Mouse (Mus musculus) neural tube, embryonic 15.5 days (tissue): ENCODE data around the gene Mtfmt. TPM values are rescaled to one million over a fixed set of nuclear protein-coding genes. Genes with fewer than 3 reads are reported as not detected.

Experiments used
- ATAC-seq: fragments of 200-750 bp; cut with Nextera tagmentation; 2 replicates; pipeline ENCODE4 v1.8.0; 2017; ENCODE audit warnings: mild to moderate bottlenecking, moderate TSS enrichment, moderate library complexity; ENCODE audit not compliant: low FRiP score
- H3K27ac ChIP-seq: fragments of 300-500 bp; sonication (generic); replicated peaks from 2 replicates; pipeline ENCODE4 v1.5.1; 2015; ENCODE audit warnings: mild to moderate bottlenecking, inconsistent platforms
- H3K27me3 ChIP-seq: fragments of 300-500 bp; sonication (generic); replicated peaks from 2 replicates; pipeline ENCODE4 v1.6.1; 2015; ENCODE audit warnings: inconsistent platforms
- H3K36me3 ChIP-seq: fragments of 300-500 bp; sonication (generic); 2 replicates; pipeline ENCODE4 v1.6.1; 2015; ENCODE audit warnings: inconsistent platforms
- H3K4me1 ChIP-seq: fragments of 300-500 bp; sonication (generic); 2 replicates; pipeline ENCODE4 v1.6.1; 2015; ENCODE audit warnings: inconsistent platforms
- H3K4me2 ChIP-seq: fragments of 300-500 bp; sonication (generic); 2 replicates; pipeline ENCODE4 v1.6.1; 2015; ENCODE audit warnings: inconsistent platforms, mild to moderate bottlenecking, moderate library complexity
- H3K4me3 ChIP-seq: fragments of 300-500 bp; sonication (generic); replicated peaks from 2 replicates; pipeline ENCODE4 v1.5.1; 2015; ENCODE audit warnings: mild to moderate bottlenecking, inconsistent platforms
- H3K9ac ChIP-seq: fragments of 300-500 bp; sonication (generic); replicated peaks from 2 replicates; pipeline ENCODE4 v1.6.1; 2015; ENCODE audit warnings: mild to moderate bottlenecking, inconsistent platforms
- H3K9me3 ChIP-seq: fragments of 300-500 bp; sonication (generic); replicated peaks from 2 replicates; pipeline ENCODE4 v1.6.1; 2016; ENCODE audit warnings: inconsistent platforms
- WGBS: fragments of 180-500 bp; shearing (Covaris S2); methylation state at CpG from one replicate; pipeline ENCODE4 v1.1.7; 2015; ENCODE audit warnings: mixed read lengths; 5-methylcytosine and 5-hydroxymethylcytosine counted together
- polyA plus RNA-seq: library from polyadenylated mRNA; unstranded; fragments of >200 nt; fragmentation: Nextera tagmentation; extraction: Ambion mirVana; gene quantifications from 2 replicates; pipeline ENCODE4 v1.2.1, GENCODE M21; 2015

The Mtfmt gene
- 22.5 and 23.0 TPM in 2 replicates for polyA plus RNA-seq

DNA sequence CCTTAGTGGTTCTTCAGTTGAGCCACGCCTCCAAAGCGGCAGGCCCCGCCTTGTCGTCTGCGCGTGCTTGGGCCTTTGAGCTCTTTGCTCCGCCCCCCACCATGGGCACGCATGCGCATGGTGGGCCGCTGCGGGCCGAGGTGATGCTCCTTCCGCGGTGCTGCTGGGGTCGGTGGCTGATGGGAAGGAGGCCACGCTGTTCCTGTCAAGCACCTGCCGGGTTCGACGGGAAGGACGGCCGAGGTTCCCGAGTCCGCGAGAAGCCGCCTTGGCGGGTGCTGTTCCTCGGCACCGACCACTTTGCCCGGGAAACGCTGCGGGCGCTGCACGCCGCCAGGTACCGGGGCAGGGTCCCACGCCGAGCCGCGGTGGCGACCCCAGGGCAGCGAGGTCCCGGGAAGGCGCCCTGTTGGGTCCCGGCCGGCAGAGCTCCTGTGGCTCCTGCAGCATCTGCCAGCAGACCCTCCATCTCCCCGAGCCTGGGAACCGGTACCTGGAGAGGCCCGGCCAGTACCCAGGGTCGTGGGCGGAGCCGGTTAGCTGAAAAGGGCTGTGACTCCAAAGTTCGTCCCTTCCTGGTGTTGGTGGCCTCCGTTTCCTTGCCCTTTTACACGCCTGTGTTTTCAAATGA lies at the start of gene Mtfmt:
Gene Mtfmt (plus strand): TSS at position 112 of the 631 bp plus-strand sequence.
- Histone ChIP-seq H3K36me3 (peaks cover 14% of the 10 kb centered on the region), H3K27ac (peak within 1 kb of the TSS; percentile 69), H3K9me3 (no peaks in the 10 kb centered on the region), H3K4me2 (peak within 1 kb of the TSS; percentile 71), H3K9ac (peak within 1 kb of the TSS; percentile 96), H3K4me1 (peaks cover 15% of the 10 kb centered on the region), H3K4me3 (peak within 1 kb of the TSS; percentile 99), H3K27me3 (no peaks in the 10 kb centered on the region)
- ATAC-seq = peak; percentile 93
- under 1% methylated on average over 54 of the region's 54 CpGs for WGBS

DNA sequence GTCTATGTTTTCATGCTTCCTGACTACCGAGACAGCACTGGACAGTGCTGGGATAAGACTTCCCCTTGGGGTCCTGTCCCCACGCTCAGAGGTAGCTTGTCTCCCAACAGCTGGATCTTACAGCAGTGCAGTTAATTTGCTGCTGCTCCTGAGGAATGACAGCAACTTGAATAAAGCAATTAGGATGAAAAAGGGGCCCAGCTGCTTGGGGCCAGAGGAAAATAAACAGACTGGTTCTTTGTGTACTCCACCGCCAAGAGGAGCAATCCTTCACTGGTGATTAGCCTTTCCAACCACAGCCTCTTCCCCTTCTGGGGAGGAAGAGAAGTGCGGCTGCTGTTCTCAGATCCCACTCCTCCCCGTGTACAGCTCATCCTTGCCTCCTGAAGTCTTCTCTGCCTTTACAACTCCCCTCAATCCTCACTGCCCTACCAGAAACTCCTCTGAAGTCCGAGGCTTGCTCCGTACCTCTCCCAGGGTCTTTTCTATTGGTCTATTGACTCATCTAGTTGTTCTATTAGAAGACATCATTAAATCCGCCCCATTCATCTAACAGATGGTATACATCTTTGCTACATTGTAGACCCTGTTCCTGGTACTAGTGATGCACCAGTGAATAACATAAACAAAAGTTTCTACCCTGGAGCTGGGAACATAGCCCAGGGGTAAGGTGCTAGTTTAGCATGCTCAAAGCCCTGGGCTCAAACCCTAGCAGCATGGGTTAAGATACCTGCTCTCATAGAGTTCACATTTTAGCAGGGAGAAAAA lies 49.0 kb upstream of the Mtfmt start:
- H3K9me3 ChIP-seq = no peaks in the 10 kb centered on the region
- ATAC-seq = no peak
- H3K4me1 ChIP-seq = peaks cover 17% of the 10 kb centered on the region
- no peak overlapping the region for H3K4me2 ChIP-seq
- no peaks in the 10 kb centered on the region for H3K36me3 ChIP-seq
- peaks cover 27% of the 10 kb centered on the region for H3K27me3 ChIP-seq
- H3K4me3 ChIP-seq = no peak overlapping the region
- no peak overlapping the region for H3K27ac ChIP-seq
- 16% methylated on average over 8 of the region's 8 CpGs for WGBS
- no peak overlapping the region for H3K9ac ChIP-seq

DNA sequence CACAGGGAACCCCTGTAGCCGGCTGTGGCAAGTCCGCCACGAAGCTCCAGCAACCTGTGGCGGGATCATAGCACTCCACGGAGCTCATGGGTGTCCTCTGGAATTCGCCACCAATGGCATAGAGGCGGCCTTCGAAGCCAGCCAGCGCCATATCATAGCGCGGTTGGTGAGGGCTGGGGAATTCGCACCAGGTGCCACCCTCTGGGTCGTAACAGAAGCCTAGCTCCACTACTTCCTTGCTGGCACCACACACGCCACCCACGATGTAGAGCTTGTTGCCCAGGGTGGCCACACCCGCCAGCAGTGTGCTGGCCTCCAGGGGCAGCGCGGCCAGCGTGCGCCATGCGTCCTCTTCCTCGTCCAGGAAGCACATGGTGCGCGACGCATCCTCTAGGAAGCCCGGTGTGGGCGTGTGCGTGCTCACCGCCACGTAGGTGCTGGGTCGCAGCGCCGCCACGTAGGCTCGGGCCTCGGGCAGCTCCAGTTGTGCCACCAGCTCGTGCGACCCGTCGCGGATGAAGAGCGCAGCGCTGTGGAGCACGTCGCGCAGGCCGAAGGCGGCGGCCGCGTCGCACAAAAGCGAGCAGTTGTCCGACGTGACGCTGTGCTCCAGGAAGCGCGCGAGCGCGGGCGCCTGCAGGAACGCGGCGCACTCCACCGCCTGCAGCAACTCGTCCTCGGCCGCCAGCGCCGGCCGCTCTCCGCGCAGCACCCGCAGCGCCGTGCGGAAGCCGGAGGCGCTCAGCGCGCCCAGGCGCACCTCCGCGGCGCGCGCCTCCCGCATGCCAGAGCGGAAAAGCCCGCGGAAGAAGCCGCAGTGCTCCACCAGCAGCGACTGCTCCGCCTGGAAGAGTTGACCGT lies 44.6 kb upstream of the Mtfmt start:
- Histone ChIP-seq H3K9me3 (no peaks in the 10 kb centered on the region), H3K4me2 (peak overlapping the region; percentile 60), H3K4me1 (peaks cover 15% of the 10 kb centered on the region), H3K27me3 (peaks cover 46% of the 10 kb centered on the region), H3K4me3 (peak overlapping the region; percentile 42), H3K9ac (peak overlapping the region; percentile 31; the same call in 1 of the 2 replicates), H3K36me3 (no peaks in the 10 kb centered on the region), H3K27ac (no peak overlapping the region)
- WGBS = 17% methylated on average over 96 of the region's 96 CpGs
- peak; percentile 50 for ATAC-seq

DNA sequence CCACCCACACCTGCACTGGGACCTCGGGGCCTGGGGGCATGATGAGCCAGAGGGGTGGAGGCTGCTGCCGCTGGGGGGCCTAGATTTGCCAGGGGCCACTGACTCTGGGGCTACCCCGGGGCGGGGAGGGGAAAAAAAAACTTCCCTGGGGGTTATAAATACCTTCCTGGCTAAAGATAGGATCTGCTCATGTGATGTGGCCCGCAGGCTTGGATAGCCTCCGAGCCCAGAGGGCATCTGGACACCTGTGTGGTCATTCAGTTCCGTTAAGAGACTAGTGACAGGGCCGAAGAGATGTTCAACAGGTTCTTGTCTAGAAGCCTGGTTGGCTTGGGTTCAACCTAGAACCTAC lies 44.0 kb upstream of the Mtfmt start, which contains the start of gene Kbtbd13:
Gene Kbtbd13 (minus strand): TSS at position 40 of the 352 bp plus-strand sequence.
- no peak for ATAC-seq
- Histone ChIP-seq H3K9ac (peak within 1 kb of the TSS; percentile 31; the same call in 1 of the 2 replicates), H3K27me3 (peaks cover 46% of the 10 kb centered on the region), H3K27ac (no peak within 1 kb of the TSS), H3K4me3 (peak within 1 kb of the TSS; percentile 42), H3K9me3 (no peaks in the 10 kb centered on the region), H3K4me2 (peak within 1 kb of the TSS; percentile 60), H3K36me3 (no peaks in the 10 kb centered on the region), H3K4me1 (peaks cover 10% of the 10 kb centered on the region)
- 50% methylated on average over 8 of the region's 8 CpGs for WGBS

DNA sequence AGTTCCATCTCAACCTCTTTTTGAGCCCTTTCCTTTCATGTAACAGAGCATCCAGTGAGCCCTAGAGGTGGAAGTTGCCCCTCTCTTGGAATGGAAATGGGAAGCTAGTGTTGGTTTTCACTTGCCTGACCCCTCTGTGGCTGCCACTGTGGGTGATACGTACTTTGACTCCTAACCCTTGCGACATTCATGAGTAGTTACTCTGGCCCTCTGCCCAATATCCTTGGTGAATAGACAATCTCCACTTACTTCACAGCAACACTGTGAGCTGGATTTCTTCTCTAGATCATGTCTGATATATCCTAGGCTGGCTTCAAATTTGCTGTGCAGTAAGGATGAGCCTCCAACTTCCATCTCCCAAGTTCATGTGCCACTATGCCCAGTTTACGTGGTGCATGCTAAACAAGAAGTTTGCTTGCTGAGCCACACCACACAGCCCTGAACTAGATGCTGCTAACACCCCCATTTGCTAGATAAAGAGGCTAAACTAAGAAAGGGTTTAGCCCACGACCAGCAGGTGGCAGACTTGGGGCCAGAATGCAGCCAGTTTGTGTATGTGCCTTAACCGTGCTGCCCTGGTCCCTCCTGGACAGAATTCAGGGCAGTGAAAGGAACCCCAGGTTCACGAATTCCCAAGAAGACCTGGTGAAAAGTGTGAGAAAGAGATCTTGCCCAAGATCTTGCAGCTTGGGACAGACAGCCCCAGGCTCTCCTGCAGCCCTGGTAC lies 42.8 kb upstream of the Mtfmt start:
- Histone ChIP-seq H3K27me3 (peaks cover 48% of the 10 kb centered on the region), H3K4me2 (no peak overlapping the region), H3K4me1 (peaks cover 10% of the 10 kb centered on the region), H3K4me3 (no peak overlapping the region), H3K36me3 (no peaks in the 10 kb centered on the region), H3K9ac (no peak overlapping the region), H3K9me3 (no peaks in the 10 kb centered on the region), H3K27ac (no peak overlapping the region)
- no peak for ATAC-seq
- 28% methylated on average over 6 of the region's 6 CpGs for WGBS

DNA sequence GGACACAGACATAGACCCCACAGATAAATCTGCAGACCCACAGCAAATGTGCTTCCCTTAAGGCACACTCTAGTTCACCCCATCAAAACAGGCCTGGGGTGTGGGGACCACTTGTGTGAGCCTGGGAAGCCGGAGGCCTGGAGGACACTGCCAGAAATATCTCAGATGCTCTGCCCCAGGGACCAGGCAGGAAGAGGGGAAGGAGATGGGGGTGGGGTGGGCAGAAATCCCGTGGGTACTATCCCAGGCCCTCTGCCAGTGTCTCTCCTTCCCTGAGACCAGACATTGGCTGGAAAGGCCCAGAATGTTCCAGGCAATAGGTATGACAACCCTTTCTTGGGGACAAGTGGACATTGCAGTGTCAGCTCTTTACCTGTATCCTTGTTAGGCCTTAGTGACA lies 42.0 kb upstream of the Mtfmt start:
- Histone ChIP-seq H3K36me3 (no peaks in the 10 kb centered on the region), H3K9me3 (no peaks in the 10 kb centered on the region), H3K4me2 (no peak overlapping the region), H3K4me3 (no peak overlapping the region), H3K27me3 (peaks cover 48% of the 10 kb centered on the region), H3K27ac (no peak overlapping the region), H3K4me1 (peaks cover 18% of the 10 kb centered on the region), H3K9ac (no peak overlapping the region)
- 44% methylated on average over 2 of the region's 2 CpGs for WGBS
- no peak for ATAC-seq

DNA sequence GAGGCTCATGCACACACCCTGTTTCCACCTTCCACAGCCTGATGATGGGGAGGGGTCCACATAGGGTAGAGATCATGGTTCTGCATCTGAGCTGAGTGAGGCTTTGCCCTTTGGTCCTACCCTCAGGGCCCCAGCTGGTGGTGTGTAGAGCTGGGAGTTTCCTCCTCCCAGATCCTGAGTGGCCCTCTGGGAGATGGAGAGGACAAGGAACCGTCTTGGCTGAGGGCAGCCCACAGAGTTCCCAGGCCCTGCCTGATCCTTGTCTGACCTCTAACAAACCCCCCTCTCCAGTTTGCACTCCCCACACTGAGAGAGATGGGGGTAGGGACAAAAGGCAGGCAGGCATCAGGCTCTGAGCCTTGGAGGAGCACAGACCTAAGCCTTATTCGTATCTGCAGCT lies 41.2 kb upstream of the Mtfmt start:
- Histone ChIP-seq H3K4me3 (no peak overlapping the region), H3K9ac (no peak overlapping the region), H3K27me3 (peaks cover 43% of the 10 kb centered on the region), H3K36me3 (no peaks in the 10 kb centered on the region), H3K4me1 (peaks cover 21% of the 10 kb centered on the region), H3K4me2 (no peak overlapping the region), H3K27ac (no peak overlapping the region), H3K9me3 (no peaks in the 10 kb centered on the region)
- 73% methylated on average over 2 of the region's 2 CpGs for WGBS
- no peak for ATAC-seq

DNA sequence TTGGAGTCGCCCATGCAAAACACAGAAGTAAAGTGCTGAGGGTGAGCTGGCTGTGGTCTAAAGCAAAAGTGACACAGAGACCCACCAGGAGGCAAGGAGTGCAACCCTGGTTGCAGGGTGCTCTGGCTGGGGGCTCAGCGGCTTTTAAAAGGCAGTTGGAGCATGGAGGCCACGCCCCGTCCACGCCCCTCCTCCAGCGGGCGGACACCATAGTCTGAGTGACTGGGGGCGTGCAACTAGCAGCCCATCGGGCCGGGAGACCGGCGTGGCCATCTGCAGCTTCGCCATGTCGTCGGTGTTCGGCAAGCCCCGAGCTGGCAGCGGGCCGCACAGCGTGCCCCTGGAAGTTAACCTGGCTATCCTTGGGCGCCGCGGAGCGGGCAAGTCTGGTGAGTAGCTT lies 37.3 kb upstream of the Mtfmt start, which contains the start of gene Rasl12:
Gene Rasl12 (plus strand): TSS at position 228 of the 400 bp plus-strand sequence.
- under 1% methylated on average over 22 of the region's 24 CpGs for whole genome bisulfite sequencing

DNA sequence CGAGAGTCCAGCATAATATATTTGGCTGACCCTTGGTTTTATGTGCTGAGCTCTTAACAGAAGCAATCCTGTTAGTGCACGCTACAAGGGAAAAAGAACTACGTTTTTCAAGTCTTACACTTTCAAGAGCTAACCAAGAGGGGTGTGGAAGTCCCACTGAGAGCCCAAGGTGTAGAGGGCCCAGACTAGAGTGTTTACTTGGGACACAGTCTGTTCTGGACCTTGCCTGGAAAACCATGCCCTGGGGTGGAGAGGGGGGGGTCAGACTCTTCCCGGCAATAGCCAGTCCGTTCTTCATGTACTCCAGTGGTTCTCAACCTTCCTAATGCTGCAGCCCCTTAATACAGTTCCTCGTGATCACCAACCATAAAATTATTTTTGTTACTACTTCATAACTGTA lies 35.6 kb upstream of the Mtfmt start:
- Histone ChIP-seq H3K4me2 (no peak overlapping the region), H3K36me3 (no peaks in the 10 kb centered on the region), H3K9me3 (no peaks in the 10 kb centered on the region), H3K27me3 (0 out of 2 replicates have a peak, but pooled peaks cover 2% of the 10 kb centered on the region), H3K4me3 (no peak overlapping the region), H3K27ac (no peak overlapping the region), H3K4me1 (peaks cover 14% of the 10 kb centered on the region), H3K9ac (no peak overlapping the region)
- ATAC-seq = no peak
- 91% methylated on average over 6 of the region's 6 CpGs for WGBS

More for the DNA sequence above, 37.3 kb upstream of the Mtfmt start, which contains the start of gene Rasl12:
- H3K4me1 ChIP-seq = peaks cover 11% of the 10 kb centered on the region
- no peaks in the 10 kb centered on the region for H3K36me3 ChIP-seq
- H3K9ac ChIP-seq = peak within 1 kb of the TSS; percentile 48
- H3K4me3 ChIP-seq = peak within 1 kb of the TSS; percentile 49
- no peak within 1 kb of the TSS for H3K27ac ChIP-seq
- peaks cover 5% of the 10 kb centered on the region for H3K27me3 ChIP-seq
- H3K9me3 ChIP-seq = no peaks in the 10 kb centered on the region
- ATAC-seq = peak; percentile 66; the same call in 1 of the 2 replicates
- peak within 1 kb of the TSS; percentile 86 for H3K4me2 ChIP-seq

DNA sequence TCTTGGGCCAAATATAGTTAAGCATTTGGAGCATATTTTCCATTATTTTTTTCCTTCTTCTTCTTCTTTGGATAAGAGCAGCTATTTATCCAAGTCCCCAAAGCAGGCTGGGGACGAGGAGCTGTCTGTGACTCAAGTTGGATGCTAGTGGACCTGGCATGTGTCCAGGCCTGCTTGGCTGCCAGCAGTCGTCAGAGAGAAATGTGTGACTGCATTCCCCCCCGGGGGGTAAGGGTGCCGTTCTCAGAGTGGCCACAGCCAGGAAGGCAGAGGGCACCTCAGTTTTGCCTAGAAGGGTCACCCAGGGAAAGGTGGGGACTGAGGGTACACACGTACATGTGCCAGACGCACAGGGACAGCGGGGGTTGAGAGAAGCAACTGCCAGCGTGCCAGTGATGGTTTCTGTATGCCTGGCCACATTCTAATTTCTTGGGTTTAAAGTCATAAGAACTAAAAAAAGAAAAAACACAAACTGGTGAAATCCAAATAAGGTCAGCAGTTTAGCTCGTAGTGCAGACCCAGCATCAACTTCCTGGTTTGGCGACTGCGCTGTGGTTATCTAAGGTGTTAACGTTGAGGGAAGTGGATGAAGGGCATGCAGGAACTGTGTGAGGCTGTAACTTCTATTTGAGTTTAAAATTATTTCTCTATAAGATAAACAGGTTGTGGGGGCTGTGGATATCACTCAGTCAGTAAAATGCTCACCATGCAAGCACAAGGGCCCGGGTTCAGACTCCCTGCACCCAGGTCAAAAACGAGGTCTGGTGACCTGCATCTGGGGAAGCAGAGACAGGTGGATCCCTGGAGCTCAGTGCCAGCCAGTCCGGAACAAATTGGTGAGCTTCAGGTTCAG lies 31.0 kb upstream of the Mtfmt start:
- no peak overlapping the region for H3K4me2 ChIP-seq
- H3K27me3 ChIP-seq = no peaks in the 10 kb centered on the region
- no peak overlapping the region for H3K27ac ChIP-seq
- no peak for ATAC-seq
- H3K9me3 ChIP-seq = no peaks in the 10 kb centered on the region
- WGBS = 65% methylated on average over 15 of the region's 15 CpGs
- H3K4me1 ChIP-seq = peaks cover 3% of the 10 kb centered on the region; the same call in 1 of the 2 replicates
- no peak overlapping the region for H3K9ac ChIP-seq
- no peaks in the 10 kb centered on the region for H3K36me3 ChIP-seq
- no peak overlapping the region for H3K4me3 ChIP-seq
